Mouse (Mus musculus): ENCODE measurements at regions not wholly inside any gene's neighbourhood (a gene's known extent, or its start where the extent isn't known, plus 50 kb on each side); places are given as distances from the start of the nearest gene placed in this dataset.

DNA sequence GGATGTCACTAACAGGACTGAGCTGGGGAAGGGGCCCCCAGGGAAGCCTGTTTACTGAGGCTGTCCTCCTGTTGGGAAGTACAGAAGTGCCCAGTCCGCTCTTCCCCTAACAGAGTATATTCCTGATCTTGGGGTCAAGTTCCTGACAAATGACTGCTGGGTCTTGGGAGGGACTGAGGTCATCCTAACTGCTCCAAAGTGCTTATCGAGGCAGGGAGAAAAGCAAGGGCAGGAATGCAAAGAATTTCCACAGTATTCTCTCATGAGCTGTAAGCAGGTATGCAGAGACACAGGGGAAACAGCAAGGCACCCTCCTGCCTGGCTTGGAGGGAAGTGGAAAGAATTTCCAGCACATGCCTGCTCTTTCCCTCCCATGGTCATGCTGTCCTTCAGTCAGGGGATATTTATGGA lies 107.9 kb downstream of the Oma1 start:
- in situ Hi-C loops (cut with MboI, MseI), result no loop called here

DNA sequence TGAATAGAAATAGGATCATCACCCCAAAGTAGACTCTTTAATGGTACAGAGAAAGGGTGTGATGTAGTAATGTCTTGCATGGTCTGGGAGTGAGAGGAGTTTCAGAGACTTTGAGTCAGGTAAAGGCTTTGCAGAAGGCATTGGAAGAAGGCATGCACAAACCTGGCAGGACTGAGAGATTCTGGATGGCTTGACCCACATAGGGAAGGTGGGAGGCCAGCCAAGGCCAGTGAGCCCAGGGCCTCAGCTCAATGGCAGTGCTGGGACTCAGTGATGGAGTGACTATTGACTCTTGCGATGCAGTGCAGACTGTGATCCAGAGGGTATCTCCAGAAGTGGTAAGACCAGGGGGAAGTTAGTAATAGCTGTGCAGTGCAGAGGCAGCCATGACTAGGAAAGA lies 127.8 kb downstream of the Oma1 start:
- in situ Hi-C loops (cut with MboI, MseI), result no loop called here

DNA sequence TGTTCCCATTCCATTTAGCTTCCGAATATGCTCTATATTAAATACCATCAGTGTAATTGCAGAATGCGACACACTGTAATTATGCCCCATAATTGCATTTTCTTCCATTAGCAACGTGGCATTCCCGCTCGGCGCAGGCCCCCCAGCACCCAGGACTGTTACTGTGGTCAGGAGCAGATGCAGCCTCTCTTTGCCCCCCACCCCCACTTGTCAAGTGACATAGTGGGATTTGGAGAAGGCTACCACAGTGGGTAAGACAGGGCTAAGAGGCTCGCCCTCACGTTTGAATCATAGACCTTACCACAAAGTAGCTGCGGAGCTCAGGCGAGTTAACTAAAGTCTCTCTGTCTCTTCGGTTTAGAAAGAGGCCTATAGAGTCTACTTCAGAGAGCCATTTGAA lies 128.3 kb downstream of the Oma1 start:
- in situ Hi-C loops (cut with MboI, MseI), result no loop called here

DNA sequence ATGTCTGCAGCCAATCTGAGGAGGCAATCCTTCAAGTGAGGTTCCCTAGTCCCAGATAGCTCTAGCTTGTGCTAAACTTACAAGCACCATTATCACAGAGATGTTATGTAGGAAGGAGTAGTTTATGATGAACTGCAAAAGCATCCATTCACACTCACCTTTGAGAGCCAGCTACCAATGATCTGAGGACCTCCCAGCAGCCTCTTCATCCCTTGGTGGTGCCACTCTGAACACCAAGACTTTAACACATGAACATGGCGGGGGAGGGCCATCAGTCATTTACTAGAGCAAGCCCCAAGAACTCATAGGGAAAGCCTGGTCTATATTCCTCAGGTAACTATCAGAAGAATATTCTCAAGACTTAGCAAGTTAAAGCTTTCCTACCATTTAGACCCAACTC lies 135.7 kb downstream of the Oma1 start:
- in situ Hi-C loops (cut with MboI, MseI), result no loop called here

DNA sequence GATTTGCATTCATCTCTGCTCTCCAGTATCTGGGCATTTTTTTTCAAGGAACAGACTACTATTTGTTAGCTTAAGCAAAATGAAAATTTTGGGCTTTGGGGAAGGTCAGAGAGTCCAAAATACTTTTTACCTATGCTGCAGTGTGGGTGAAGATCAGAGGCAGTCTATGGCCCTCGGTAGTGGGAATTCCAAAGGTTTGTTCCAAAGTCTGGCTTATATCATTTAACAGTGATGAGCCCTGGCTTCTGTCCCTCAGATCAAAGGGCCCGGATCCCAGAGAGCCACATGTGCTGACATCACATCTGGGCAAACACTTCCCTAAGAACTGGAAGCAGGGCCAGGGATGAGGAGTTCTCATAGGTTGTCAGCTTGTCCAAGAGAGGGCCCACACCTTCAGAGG lies 136.5 kb downstream of the Oma1 start:
- in situ Hi-C loops (cut with MboI, MseI), result no loop called here

DNA sequence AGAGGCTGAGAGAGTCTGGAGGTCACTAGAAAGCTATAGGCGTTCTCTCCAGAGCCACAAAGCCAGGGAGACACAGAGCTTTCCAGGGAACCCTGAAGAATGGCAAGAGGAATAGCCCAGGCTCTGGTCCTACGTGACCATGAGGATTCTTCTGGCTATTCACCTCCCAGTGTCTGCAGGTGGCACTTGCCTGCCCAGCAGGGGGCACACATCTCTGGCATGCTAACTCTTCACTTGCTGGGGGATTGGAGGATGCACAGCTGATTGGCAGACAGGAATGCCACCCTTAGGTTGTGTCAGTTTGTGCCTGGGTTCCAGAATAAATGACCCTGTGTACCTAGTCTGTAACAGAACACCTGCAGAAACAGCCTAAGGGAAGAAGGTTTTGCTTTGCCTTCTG lies 141.8 kb downstream of the Oma1 start:
- in situ Hi-C loops (cut with MboI, MseI), result loop anchor here (5.0 kb wide), 1 partner anchor 1242 kb away; no protein-coding TSS in a partner anchor

DNA sequence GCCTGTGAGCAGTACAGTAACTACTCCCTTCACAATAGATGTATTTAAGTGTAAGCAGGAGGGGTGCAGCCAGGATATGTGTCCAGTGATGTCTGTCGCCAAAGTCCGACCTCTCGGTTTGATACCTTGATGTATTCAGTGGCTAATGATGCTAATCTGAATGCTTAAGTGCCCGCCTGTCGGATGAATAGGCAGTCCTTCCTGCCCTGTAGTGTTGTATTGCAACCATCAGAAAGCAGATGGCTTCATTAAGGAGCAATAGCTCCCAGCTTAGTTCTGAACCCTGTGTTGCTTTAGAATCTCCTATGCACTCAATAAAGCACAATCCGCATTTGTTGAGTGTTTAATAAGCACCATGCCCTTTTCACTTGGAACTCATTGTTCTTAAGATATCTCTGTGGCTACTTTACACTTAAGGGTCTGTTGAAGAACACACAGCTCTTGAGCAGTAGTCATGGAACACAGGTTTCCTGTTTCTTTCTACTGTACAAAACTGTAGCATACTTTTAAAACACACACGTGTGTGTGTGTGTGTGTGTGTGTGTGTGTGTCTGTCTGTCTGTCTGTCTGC lies 152.5 kb downstream of the Oma1 start:
- in situ Hi-C loops (cut with MboI, MseI), result loop anchor here (10.0 kb wide), 1 partner anchor 1029 kb away; no protein-coding TSS in a partner anchor

DNA sequence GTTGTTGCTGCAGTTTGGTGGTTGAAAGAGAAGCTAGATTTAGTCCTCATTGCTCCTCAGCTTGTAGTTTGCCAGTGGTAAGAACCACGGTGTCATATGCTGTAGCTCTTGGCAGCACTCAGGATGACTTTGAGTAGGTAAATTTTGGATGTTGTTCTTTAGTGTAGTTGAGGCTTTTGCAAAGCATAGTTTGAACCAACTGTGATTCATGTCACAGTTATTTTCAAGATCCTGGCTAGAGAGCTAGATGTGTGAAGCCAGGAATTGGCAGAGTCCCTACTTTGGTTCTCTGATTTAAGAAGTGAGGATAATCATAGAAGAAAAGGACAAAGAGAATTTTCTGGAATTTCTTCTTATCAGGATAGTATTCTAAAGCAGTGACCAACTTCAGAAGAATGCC lies 143.6 kb upstream of the Dab1 start:
- in situ Hi-C loops (cut with MboI, MseI), result no loop called here

DNA sequence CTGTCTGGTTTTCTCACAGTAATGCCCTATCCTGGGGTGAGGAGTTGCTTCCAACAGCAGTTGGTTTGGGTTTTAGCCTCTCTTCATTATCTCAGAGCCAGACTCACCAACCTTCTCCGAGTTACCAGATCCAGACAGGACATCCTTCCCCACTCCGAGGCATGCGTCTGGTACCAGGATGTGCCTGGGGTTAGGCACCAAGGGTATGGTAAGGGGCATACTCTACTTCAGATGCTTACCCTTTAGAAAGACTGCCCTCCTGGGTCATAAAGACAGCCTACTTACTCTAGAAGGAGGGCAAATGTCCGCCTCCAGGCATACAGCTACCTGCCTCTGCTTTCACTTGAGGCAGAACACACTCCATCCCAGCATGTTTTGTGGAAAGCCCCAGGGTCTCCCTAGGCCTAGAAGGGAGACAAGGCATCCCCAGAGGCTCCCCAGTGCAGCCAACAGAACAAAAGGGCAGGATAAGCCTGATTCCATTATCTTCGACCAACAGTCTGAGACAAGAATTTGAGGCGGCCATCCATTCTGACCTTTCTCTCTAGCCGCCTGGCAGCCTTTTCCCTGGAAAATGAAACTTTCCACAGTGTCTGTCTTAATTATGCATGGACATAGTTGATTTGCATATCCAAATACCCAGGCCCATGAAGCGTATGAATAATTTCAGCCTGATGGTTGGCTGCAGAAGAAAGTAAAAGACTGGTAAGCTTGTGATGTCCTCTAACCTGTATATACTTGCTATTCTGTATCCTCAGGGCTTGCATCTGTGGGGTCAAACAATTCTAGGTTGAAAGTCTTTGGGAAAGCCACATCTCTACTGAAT lies 132.8 kb upstream of the Dab1 start:
- in situ Hi-C loops (cut with MboI, MseI), result no loop called here

DNA sequence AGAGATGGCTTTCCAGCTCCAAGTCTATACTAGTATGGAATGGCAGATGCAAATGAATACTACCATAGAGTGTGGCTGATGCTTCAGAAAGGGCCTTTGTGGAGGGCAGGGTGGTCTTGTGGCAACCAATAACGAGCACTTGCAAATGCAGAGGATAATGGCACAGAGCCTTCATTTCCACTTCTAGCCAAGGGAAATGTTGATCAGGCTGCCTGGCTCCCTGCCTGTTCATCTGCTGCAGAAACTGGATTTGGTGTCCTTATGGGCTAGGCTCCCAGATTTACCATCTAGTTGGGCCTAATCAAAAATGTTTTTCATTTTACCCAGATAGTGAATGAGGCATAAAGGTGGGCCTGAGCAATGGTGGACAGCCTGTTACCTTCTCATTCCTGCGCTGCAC lies 110.7 kb upstream of the Dab1 start:
- in situ Hi-C loops (cut with MboI, MseI), result no loop called here

DNA sequence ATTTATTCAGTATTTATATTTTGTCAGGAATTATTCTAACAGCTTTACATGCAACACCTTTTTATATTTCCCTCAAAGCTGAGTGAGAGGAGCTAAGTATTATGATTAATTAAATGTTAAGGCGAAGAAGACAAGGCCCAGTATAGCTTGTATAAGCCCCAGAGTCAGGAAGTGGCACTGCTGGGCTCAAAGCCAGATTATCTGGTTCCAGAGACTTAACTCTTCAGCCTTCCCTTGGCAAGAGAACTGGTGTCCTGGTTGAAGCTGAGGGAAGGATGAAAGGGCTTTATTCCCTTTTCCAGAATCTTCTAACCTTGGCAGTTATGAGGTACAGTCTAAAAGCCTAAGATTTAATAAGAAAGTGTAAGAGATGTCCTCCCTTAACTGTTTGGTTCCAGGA lies 106.3 kb upstream of the Dab1 start:
- in situ Hi-C loops (cut with MboI, MseI), result no loop called here

DNA sequence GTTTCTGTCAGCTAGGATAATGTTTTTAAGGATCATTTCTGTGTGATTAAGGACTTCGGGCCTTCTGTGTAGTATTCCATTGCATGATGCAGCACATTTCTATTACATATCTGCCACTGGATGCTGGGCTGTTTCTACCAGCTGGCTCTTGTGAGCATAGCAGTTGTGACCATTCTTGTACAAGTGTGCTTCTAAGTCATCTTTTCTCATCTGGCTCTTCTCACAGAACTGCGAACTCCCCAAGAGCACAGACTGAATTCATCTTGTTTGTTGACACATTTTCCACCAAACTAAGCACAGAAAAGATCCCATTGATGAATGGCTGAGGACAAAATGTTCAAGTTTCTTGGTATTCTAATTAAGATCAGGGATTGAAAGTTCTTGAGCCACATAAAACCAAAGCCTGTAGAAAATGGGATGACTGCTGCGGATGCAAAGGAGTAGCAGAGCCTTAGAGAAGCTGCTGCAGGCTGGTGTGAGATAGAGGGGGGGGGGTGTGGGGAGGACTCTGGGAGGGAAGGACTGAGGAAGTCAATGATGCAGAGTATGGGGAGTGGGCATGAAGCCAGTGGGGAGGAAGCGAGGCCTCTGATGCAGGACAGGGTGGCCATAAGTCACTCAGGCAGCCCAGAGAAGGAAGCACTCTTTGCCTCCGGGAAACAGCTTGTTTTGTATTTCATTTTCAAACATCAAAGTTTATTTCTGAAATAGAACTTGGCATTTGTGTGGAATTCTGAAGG lies 97.1 kb upstream of the Dab1 start:
- in situ Hi-C loops (cut with MboI, MseI), result no loop called here

DNA sequence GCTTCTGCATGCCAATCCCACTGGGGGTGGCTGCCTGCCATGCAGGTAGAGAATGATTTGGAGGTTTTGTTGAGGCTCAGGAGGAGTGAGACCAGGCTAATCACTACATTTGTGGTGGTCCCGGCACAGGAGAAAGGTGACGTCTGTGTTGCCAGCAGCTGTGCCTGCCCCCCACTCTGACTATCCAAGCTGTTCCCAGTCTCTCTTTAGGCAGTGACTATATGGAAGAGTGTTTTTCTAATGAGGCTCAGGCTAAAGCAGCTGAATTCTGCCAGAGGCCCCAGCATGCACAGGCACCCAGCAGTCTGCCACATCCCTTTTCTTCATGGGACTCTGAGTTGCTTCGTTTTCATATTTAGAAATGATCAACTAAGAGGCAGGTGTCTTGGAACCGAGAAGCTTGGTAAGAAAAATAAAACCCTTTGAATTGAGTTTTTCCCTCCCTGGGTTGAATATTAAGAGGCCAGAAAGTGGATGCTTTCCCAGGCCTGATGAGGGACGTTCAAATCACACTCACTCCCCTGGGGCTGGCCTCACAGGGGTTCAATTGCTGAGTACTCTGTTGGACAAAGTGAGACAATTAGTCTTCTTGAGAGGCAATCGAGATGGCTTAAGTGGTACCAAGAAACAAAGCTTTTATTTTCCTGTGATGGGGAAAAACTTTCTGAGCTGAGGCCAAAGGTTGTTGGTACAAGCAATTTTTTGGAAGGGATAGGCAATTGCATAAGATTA lies 82.5 kb upstream of the Dab1 start:
- in situ Hi-C loops (cut with MboI, MseI), result no loop called here

DNA sequence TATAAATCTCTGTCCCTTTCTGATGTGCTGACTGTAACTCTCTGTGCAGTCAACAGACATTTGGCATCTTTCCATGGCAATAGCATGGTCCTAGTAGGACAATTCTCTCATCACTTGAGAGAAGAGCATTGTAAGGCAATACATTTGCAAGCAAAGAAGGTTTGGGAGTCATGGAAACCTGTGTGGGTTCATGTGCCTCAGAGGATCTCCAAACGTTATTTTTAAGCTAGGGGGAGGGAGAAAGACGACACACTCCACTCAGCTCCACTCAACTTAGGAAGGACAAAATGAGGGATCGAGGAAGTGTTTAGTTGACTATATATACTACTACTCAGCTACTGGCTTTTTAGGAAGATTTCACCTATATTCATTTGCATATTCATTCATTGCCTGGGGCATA lies 78.2 kb upstream of the Dab1 start:
- in situ Hi-C loops (cut with MboI, MseI), result loop anchor here (10.0 kb wide), 1 partner anchor 224 kb away; no protein-coding TSS in a partner anchor

DNA sequence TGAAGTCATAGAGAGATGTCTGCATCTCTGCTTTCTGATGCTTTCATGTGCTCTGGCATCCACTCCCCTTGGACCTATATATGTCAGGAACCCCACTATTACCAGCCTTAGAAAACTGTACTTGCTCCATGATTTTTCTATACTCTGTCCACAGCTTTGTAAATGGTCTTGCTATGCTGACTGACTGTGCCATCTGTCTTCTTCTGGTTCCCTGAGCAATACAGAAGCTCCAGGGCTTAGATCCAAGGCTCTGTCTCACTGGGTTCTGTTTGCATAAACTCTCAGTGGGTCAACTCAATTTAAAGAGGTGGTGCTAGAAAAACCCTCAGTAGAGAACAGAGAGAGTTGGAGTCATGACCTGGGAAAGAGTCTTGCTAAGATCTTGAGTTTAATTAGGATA lies 71.9 kb upstream of the Dab1 start:
- in situ Hi-C loops (cut with MboI, MseI), result loop anchor here (10.0 kb wide), 1 partner anchor 218 kb away; no protein-coding TSS in a partner anchor

DNA sequence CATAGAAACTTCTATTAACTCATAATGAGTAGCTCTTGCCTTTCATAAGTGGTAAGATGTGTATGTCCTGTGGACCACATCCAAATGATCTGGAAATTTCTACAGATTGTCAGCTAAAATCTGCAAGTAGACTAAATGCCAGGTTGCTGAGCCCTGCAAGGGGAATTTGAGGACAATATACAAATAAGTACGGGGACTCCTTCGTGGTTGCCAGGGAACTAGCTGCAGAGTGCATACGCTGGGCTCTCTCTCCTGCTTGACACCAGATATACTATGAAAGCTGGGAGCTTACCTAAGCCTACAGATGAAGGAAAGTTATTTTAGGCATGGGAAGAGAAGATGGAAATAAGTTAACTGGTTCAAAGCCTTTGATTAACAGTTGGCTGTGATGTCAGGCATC lies 66.7 kb upstream of the Dab1 start:
- in situ Hi-C loops (cut with MboI, MseI), result no loop called here

DNA sequence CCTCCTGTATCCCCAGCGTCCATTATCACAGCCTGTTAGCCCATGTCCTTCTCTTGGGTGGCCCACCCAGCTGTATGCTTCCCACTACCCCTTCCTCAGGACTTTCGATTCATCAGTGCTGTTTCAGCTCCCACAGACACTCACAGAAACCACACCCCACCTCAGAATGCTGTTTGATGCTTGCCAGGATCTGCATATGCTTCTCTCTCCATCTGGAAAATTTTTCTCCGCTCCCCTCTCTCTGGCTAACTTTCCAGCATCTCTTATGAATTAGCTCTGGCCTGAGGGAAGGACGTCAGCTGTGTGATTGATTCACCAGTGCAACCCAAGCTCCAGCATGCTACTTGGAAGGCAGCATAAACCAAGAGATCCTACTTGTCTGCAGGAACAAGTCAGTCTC lies 66.0 kb upstream of the Dab1 start:
- in situ Hi-C loops (cut with MboI, MseI), result no loop called here

DNA sequence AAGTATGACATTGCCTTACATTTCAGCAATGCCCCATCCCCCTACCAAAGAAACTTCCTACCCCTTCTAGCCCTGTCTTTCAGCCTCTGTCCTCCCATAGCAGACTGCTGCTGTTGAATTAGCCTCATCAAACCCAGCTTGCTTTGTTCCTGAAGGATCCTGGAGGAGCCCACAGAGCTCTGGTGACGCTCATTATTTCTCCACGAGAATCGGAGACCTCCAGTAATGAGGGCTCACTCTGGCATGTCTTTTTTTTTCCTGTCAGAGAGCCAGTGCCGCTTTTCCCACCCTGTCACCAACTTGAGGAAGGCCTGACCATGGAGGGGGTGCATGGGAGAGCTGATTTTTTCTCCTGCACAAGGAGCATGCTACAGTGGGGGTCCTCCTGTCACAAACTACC lies 64.6 kb upstream of the Dab1 start:
- in situ Hi-C loops (cut with MboI, MseI), result no loop called here

Data from regulatory T cell (primary cell).